Mouse (Mus musculus) gastrocnemius, postnatal 10 days (tissue): ENCODE measurements around the gene Cadm3. TPM values are rescaled to one million over a fixed set of nuclear protein-coding genes. Genes with fewer than 3 reads are reported as not detected.

Source experiments
- DNase-seq: peaks from one replicate; pipeline ENCODE4 v3.0.0; 2021; ENCODE audit warnings: mixed read lengths
- long read RNA-seq, 2 experiments: library from polyadenylated mRNA; stranded (forward); transcript quantifications; one replicate each; pipeline ENCODE4 v2.0.0; 2021
- total RNA-seq, 2 experiments: library from RNA; stranded (reverse); gene quantifications; 2 replicates each; pipeline ENCODE4 v1.2.3; 2021

Cadm3 gene
- total RNA-seq, result 10 to 100 TPM; 22.9 to 31.4 TPM
- long read RNA-seq, experiment 1, result 0 reads
- long read RNA-seq, experiment 2, partial matches to known transcripts, result 0 of 1 reads
- long read RNA-seq, experiment 2, other reads (novel, unspliced or antisense), result 1 of 1 reads

GRCm38 (mm10) chr1:173367356-173368046, at the start of gene Cadm3:
Gene Cadm3 (minus strand): TSS chr1:173367695.
- peak; percentile 36 for DNase-seq

- DNase-seq, result no peak
Measured at GRCm38 (mm10) chr1:173414631-173415030, 47.1 kb upstream of the Cadm3 start.

GRCm38 (mm10) chr1:173411863-173412262, 44.4 kb upstream of the Cadm3 start:
- DNase-seq, result no peak

GRCm38 (mm10) chr1:173409066-173409465, 41.6 kb upstream of the Cadm3 start:
- no peak for DNase-seq

- no peak for DNase-seq
Measured at GRCm38 (mm10) chr1:173404696-173405309, 37.3 kb upstream of the Cadm3 start.

GRCm38 (mm10) chr1:173398323-173398970, 31.0 kb upstream of the Cadm3 start:
- DNase-seq, result peak; percentile 79

- DNase-seq, result no peak
Measured at GRCm38 (mm10) chr1:173391754-173392153, 24.3 kb upstream of the Cadm3 start.

- no peak for DNase-seq
Measured at GRCm38 (mm10) chr1:173389901-173390401, 22.5 kb upstream of the Cadm3 start.

GRCm38 (mm10) chr1:173389431-173389830, 21.9 kb upstream of the Cadm3 start:
- no peak for DNase-seq

GRCm38 (mm10) chr1:173381436-173381835, 13.9 kb upstream of the Cadm3 start:
- DNase-seq, result no peak

GRCm38 (mm10) chr1:173377380-173378112, 10.1 kb upstream of the Cadm3 start:
- DNase-seq, result peak; percentile 47

GRCm38 (mm10) chr1:173374020-173374419, 6.5 kb upstream of the Cadm3 start:
- no peak for DNase-seq

- DNase-seq, result no peak
Measured at GRCm38 (mm10) chr1:173371586-173371985, 4.1 kb upstream of the Cadm3 start.

GRCm38 (mm10) chr1:173370456-173370855, 3.0 kb upstream of the Cadm3 start:
- DNase-seq, result no peak

- DNase-seq, result no peak
Measured at GRCm38 (mm10) chr1:173369611-173370010, 2.1 kb upstream of the Cadm3 start.

- DNase-seq, result no peak
Measured at GRCm38 (mm10) chr1:173366701-173367355, 667 bp downstream of the Cadm3 start.

GRCm38 (mm10) chr1:173365970-173366409, 1.5 kb downstream of the Cadm3 start:
- DNase-seq, result peak; percentile 8

- DNase-seq, result no peak
Measured at GRCm38 (mm10) chr1:173364125-173364800, 3.2 kb downstream of the Cadm3 start.

GRCm38 (mm10) chr1:173363436-173363835, 4.1 kb downstream of the Cadm3 start:
- no peak for DNase-seq

GRCm38 (mm10) chr1:173361651-173362050, 5.8 kb downstream of the Cadm3 start:
- no peak for DNase-seq
